Mouse (Mus musculus) thymus, postnatal 0 days (tissue): ENCODE results near the gene P3h4. TPM values are rescaled to one million over a fixed set of nuclear protein-coding genes. Genes with fewer than 3 reads are reported as not detected.
A peak's percentile ranks its signal among the peaks of the same experiment; 100 is the strongest.
"Not testable (repeated sequence)": the region's sequence is repeated elsewhere in the genome, so short reads cannot be mapped to it uniquely, and the experiment has no call there.

ENCODE experiments used
- DNase-seq: peaks from one replicate; pipeline ENCODE4 v3.0.0-alpha.2; 2015; ENCODE audit warnings: low spot score
- microRNA-seq: library from miRNA; unstranded; fragments of <30 nt; microRNA quantifications from one replicate; pipeline ENCODE4, GENCODE M21; 2016; ENCODE audit warnings: borderline number of aligned reads
- polyA plus RNA-seq: library from polyadenylated mRNA; unstranded; fragments of >200 nt; fragmentation: Nextera tagmentation; extraction: Ambion mirVana; gene quantifications from 2 replicates; pipeline ENCODE4 v1.2.1, GENCODE M21; 2015

P3h4 gene
- polyA plus RNA-seq, 1 experiment from 2014 or later: 14.8 TPM

DNA sequence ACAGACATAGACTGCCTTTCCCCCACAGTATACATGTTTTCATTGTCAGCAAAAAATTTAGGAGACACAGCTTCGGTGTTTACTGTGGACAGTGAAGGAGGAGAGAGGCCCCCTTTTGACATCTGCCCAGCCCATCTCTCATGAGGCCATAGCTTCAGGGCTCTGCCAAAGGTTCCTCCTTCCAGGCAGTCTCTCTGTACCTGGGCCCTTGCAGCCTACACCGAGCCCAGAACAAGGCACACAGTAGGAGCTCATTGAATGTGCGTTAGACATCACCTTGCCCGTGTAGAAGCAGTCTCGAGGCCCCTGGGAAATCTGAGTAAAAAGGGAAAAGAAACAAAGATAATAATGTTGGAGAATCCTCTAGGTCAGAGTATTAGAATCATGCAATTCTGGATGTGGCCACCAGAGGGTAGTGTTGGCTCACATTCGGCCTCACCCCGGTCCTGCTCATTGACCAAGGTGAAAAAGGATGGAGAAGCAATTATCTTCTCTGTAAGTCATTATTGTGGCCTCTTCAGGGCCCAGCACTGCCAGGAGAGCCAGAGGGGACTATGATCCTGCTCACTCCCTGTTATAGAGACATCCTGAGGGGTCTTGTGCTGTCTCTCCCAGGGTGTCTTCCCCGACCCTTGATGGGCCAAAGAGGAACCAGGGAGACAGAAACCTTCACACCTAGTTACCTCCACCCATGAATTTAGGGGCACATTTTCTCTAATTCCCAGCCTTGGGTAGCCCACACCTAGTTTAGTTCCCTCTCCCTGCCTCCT, 52.2 kb downstream of the P3h4 start:
- peak; percentile 65 for DNase-seq

DNA sequence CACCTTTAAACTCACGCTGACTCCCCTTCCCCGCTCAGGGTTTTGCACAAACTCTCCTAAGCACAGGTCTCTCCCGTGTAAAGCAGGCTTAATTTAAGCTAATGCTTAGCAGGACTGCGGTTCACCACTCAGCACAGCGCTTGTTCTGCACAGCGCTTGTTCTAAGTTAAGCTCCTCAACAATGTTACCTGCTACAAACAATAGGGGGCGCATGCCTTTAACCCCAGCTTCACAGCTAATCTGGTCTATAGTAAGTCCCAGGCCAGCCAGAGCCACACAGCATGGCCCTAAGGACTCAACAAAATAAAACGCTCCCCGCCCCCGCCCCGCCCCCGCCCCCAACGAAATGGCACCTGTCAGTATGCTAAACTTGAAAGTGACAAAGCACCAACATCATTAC, 53.6 kb downstream of the P3h4 start:
- DNase-seq: not testable (repeated sequence)

DNA sequence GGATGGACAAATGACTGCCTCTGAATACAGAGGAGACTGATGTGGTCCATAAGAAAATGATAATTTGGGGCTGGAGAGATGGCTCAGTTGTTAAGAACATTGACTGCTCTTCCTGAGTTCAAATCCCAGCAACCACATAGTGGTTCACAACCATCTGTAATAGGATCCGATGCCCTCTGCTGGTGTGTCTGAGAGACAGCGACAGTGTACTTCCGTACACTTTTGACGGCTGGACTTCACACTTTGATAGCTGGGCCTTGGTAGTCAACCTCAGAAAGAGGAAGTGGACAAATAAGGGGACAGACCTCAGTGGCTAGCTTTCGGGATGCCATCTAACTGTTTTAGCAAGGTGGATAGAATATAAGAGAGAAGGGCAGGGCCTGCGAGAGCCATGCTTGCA, 54.5 kb downstream of the P3h4 start:
- no peak for DNase-seq

Small RNA genes within 50 kb of the gene (microRNA-seq; reads per million reads assigned to microRNA genes)
- not detected for gene Gm27374

Other genes starting within 250 kb of the P3h4 start
- 0.08 and 0.10 TPM in 2 replicates for gene Krt9, start 221.6 kb downstream of the P3h4 start, polyA plus RNA-seq
- 40.8 and 47.9 TPM in 2 replicates for gene Krt14, start 207.3 kb downstream of the P3h4 start, polyA plus RNA-seq
- 2.5 and 2.7 TPM in 2 replicates for gene Krt16, start 165.9 kb downstream of the P3h4 start, polyA plus RNA-seq
- 436 and 450 TPM in 2 replicates for gene Krt17, start 153.8 kb downstream of the P3h4 start, polyA plus RNA-seq
- 0.35 and 0.46 TPM in 2 replicates for gene Krt42, start 145.0 kb downstream of the P3h4 start, polyA plus RNA-seq
- 2,060 and 2,248 TPM in 2 replicates for gene Eif1, start 95.0 kb downstream of the P3h4 start, polyA plus RNA-seq
- 1.9 and 2.1 TPM in 2 replicates for gene Gast, start 80.4 kb downstream of the P3h4 start, polyA plus RNA-seq
- gene Hap1, start 58.7 kb downstream of the P3h4 start, polyA plus RNA-seq: 1.7 and 2.0 TPM in 2 replicates
- 94.2 and 95.3 TPM in 2 replicates for gene Jup, start 17.1 kb downstream of the P3h4 start, polyA plus RNA-seq
- 12.2 and 16.4 TPM in 2 replicates for gene Fkbp10, start 861 bp upstream of the P3h4 start, polyA plus RNA-seq
- 147 TPM in 2 replicates for gene Nt5c3b, start 27.0 kb upstream of the P3h4 start, polyA plus RNA-seq
- 0.39 and 0.55 TPM in 2 replicates for gene Klhl10, start 27.1 kb upstream of the P3h4 start, polyA plus RNA-seq
- 5.3 and 5.4 TPM in 2 replicates for gene Klhl11, start 57.9 kb upstream of the P3h4 start, polyA plus RNA-seq
- gene Acly, start 113.2 kb upstream of the P3h4 start, polyA plus RNA-seq: 99.2 and 109 TPM in 2 replicates
- gene Ttc25, start 130.8 kb upstream of the P3h4 start, polyA plus RNA-seq: 0.56 and 0.57 TPM in 2 replicates
- gene Cnp, start 160.1 kb upstream of the P3h4 start, polyA plus RNA-seq: 167 and 169 TPM in 2 replicates
- gene Nkiras2, start 204.4 kb upstream of the P3h4 start, polyA plus RNA-seq: 39.7 and 41.2 TPM in 2 replicates
- gene Dnajc7, start 205.3 kb upstream of the P3h4 start, polyA plus RNA-seq: 191 and 202 TPM in 2 replicates